Mouse (Mus musculus) limb, embryonic 11.5 days (tissue): ENCODE data around the gene Sumf1. TPM values are rescaled to one million over a fixed set of nuclear protein-coding genes. Genes with fewer than 3 reads are reported as not detected.

Experiments
- ATAC-seq: fragments of 200-750 bp; cut with Nextera tagmentation; 2 replicates; pipeline ENCODE4 v1.8.0; 2017; ENCODE audit warnings: low read depth; ENCODE audit not compliant: insufficient number of reproducible peaks, low FRiP score, low TSS enrichment
- DNase-seq: peaks from one replicate; pipeline ENCODE4 v3.0.0-alpha.2; 2015; ENCODE audit warnings: low spot score
- H3K27ac ChIP-seq: fragments of 300-500 bp; sonication (generic); replicated peaks from 2 replicates; pipeline ENCODE4 v1.5.1; 2014; ENCODE audit warnings: low read depth, mild to moderate bottlenecking, low read length
- H3K27me3 ChIP-seq: fragments of 300-500 bp; sonication (generic); 2 replicates; pipeline ENCODE4 v1.6.1; 2014; ENCODE audit warnings: mild to moderate bottlenecking, low read length, mixed read lengths; ENCODE audit not compliant: control insufficient read depth, insufficient read depth
- H3K36me3 ChIP-seq: fragments of 300-500 bp; sonication (generic); 2 replicates; pipeline ENCODE4 v1.6.1; 2014; ENCODE audit warnings: mild to moderate bottlenecking, low read length, moderate library complexity, mixed read lengths; ENCODE audit not compliant: control insufficient read depth, insufficient read depth
- H3K4me1 ChIP-seq: fragments of 300-500 bp; sonication (generic); 2 replicates; pipeline ENCODE4 v1.6.1; 2014; ENCODE audit warnings: low read length, mixed read lengths; ENCODE audit not compliant: control insufficient read depth, insufficient read depth
- H3K4me2 ChIP-seq: fragments of 300-500 bp; sonication (generic); 2 replicates; pipeline ENCODE4 v1.6.1; 2014; ENCODE audit warnings: low read depth, mild to moderate bottlenecking, moderate library complexity; ENCODE audit not compliant: severe bottlenecking
- H3K4me3 ChIP-seq: fragments of 300-500 bp; sonication (generic); 2 replicates; pipeline ENCODE4 v1.5.1; 2014; ENCODE audit warnings: low read depth, low read length
- H3K9ac ChIP-seq: fragments of 300-500 bp; sonication (generic); 2 replicates; pipeline ENCODE4 v1.6.1; 2014; ENCODE audit warnings: mild to moderate bottlenecking, low read length
- H3K9me3 ChIP-seq: fragments of 300-500 bp; sonication (generic); 2 replicates; pipeline ENCODE4 v1.6.1; 2016; ENCODE audit warnings: low read length; ENCODE audit not compliant: control insufficient read depth
- WGBS: fragments of 180-500 bp; shearing (Covaris S2); extraction: QIAGEN DNeasy Blood & Tissue Kit; methylation state at CpG from one replicate; pipeline ENCODE4 v1.1.7; 2014; 5-methylcytosine and 5-hydroxymethylcytosine counted together
- polyA plus RNA-seq: library from polyadenylated mRNA; unstranded; fragments of >200 nt; fragmentation: Nextera tagmentation; extraction: Ambion mirVana; gene quantifications from 2 replicates; pipeline ENCODE4 v1.2.1, GENCODE M21; 2014

Sumf1 gene
- polyA plus RNA-seq, 1 experiment from 2014 or later = 15.5 TPM

DNA sequence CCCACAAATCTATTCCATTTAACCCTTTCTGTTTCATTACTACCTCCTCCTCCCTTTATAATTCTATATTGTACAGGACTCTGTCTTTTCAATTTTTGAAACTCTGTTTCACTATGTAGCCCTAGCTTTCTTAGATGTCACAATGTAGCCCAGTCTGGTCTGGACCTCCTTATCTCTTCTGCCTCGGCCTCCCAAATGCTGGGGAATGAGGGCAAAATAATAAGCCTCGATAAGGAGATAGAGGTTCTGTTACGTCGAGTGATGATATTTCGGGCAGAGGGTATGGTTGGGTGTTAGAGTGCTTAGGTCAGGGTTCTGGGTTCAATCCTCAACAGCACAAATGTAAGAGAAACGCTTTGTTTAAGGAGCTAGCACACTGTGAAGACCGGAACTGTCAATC is 11.3 kb upstream of the Sumf1 start:
- WGBS = 86% methylated on average over 7 of the region's 7 CpGs
- Histone ChIP-seq H3K27ac (no peak overlapping the region), H3K4me2 (no peak overlapping the region), H3K4me3 (no peak overlapping the region), H3K27me3 (no peaks in the 10 kb centered on the region), H3K9me3 (no peaks in the 10 kb centered on the region), H3K36me3 (no peaks in the 10 kb centered on the region), H3K4me1 (no peaks in the 10 kb centered on the region), H3K9ac (no peak overlapping the region)
- ATAC-seq = no peak
- DNase-seq = no peak

DNA sequence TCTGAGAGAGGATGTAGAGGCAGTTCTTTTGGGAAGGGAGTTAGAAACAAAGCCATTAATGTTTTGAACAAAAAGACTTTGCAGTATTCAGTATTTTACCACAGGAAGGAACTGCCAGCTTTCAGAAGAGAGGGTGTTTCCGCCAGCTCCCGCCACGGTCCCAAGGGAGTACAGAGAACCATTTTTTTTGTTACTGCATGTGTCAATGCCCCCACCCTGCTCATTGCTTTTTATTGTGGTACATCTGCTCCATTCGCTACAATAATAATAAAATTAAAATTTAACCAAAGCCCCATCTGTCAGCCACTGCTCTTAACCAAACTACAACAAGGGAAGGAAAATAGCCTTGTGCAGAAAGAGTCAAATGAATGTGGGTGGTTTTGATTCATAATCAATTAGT is 7.2 kb upstream of the Sumf1 start:
- whole genome bisulfite sequencing = 86% methylated on average over 4 of the region's 4 CpGs
- Histone ChIP-seq H3K9ac (no peak overlapping the region), H3K4me3 (no peak overlapping the region), H3K27me3 (no peaks in the 10 kb centered on the region), H3K27ac (no peak overlapping the region), H3K4me1 (no peaks in the 10 kb centered on the region), H3K9me3 (no peaks in the 10 kb centered on the region), H3K4me2 (no peak overlapping the region), H3K36me3 (no peaks in the 10 kb centered on the region)
- ATAC-seq (no peak), DNase-seq (no peak)

DNA sequence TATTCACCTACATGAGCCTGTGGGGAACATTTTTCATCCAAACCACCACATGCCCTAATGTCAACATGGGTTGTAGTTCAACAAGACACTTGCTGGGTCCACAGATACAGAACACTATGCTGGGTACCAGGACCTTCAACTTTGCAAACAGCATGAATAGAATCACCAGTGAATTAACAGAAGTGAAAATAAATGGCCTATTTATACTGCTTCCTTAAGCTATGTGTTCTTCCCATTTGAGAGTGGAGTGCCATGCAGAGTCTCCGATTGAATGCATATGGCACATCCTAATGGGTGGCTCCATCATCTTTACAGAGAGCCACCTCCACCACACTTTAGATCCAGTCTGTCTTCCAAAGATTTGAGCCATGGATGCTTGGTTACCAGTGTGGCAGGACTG is 5.3 kb upstream of the Sumf1 start:
- no peaks in the 10 kb centered on the region for H3K36me3 ChIP-seq
- no peak overlapping the region for H3K9ac ChIP-seq
- no peak overlapping the region for H3K4me3 ChIP-seq
- H3K4me1 ChIP-seq = no peaks in the 10 kb centered on the region
- ATAC-seq (no peak), DNase-seq (no peak)
- WGBS = 91% methylated on average over 1 of the region's 1 CpGs
- H3K9me3 ChIP-seq = no peaks in the 10 kb centered on the region
- no peak overlapping the region for H3K27ac ChIP-seq
- no peak overlapping the region for H3K4me2 ChIP-seq
- H3K27me3 ChIP-seq = no peaks in the 10 kb centered on the region

DNA sequence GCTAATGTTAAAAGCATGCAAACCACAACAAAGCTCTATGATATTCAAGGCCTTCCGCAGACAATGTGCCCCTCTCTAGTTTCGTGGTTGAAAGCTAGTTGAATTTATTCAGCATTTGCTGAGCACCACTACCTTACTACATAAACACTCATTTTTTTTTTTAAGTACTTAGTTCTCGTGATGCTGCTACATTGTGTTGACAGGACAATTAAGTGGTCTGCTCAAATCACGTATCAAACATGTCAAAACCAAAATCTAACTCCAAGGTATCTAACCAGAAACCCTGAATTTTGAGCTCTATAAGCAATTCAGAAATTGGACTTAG is 265 bp upstream of the Sumf1 start:
- no peaks in the 10 kb centered on the region for H3K36me3 ChIP-seq
- no peak overlapping the region for H3K27ac ChIP-seq
- ATAC-seq = no peak
- H3K27me3 ChIP-seq = no peaks in the 10 kb centered on the region
- 0 out of 2 replicates have a peak, but pooled peaks cover 3% of the 10 kb centered on the region for H3K4me1 ChIP-seq
- H3K4me2 ChIP-seq = peak overlapping the region; percentile 72
- 19% methylated on average over 4 of the region's 4 CpGs for WGBS
- H3K9me3 ChIP-seq = no peaks in the 10 kb centered on the region
- DNase-seq = no peak
- no peak overlapping the region for H3K9ac ChIP-seq
- H3K4me3 ChIP-seq = peak overlapping the region; percentile 91

DNA sequence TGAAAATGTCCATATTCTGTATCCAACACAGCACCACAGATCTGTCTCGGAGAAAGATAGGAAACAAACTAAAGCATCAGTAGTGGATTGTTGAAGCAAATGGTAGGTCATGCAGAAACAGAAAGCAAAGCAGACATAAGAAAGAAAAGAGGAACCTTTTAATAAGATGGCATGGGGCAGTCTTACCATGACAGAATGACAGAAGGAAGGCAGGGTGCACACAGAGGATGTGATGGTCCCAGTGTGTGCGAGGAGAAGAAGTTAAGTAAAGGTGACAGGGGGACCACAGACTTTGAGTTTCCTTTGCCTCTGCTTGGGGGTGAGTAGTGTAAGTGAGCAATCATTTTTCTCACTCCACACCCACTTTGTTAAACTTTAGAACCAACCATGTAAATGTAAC is 6.3 kb downstream of the Sumf1 start:
- H3K4me1 ChIP-seq = no peaks in the 10 kb centered on the region
- H3K4me3 ChIP-seq = no peak overlapping the region
- no peaks in the 10 kb centered on the region for H3K9me3 ChIP-seq
- ATAC-seq (no peak), DNase-seq (no peak)
- WGBS = 93% methylated on average over 2 of the region's 2 CpGs
- no peak overlapping the region for H3K9ac ChIP-seq
- no peak overlapping the region for H3K27ac ChIP-seq
- no peaks in the 10 kb centered on the region for H3K27me3 ChIP-seq
- H3K36me3 ChIP-seq = no peaks in the 10 kb centered on the region
- no peak overlapping the region for H3K4me2 ChIP-seq

DNA sequence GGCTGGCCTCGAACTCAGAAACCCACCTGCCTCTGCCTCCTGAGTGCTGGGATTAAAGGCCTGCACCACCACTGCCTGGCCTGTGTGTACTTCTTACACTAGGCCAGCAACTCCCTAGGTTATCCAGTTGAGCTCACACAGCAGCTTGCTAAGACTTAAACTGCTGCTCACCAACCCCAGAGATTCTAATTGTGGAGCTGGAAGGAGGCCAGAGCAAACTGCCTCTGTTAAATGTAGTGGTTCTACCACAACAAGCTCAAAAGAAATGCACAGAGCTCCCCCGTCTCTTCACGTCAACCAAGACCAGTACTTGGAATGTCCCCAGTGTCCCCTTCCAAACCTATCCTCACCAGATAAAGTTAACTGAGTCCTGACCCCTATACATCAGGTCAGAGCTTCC is 11.2 kb downstream of the Sumf1 start:
- WGBS = 91% methylated on average over 3 of the region's 3 CpGs
- H3K4me1 ChIP-seq = no peaks in the 10 kb centered on the region
- ATAC-seq = no peak

DNA sequence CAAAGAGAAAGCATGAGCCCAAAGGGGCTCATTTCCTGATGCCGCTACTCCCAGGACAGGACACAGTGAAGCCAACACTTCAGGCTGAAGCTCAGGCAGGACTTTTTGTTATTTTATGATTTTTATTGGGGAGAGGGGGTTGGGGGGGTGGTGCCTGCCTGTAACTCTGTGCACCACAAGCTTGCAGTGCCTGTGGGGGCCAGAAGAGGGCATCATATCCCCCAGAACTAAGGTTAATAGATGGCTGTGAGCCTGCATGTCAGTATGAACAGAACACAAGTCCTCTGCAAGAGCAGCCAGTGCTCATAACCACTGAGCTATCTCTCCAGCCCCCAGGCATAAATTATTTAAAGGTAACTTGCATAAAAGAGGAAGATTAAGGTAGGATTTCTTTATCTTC is 13.2 kb downstream of the Sumf1 start:
- Histone ChIP-seq H3K4me2 (no peak overlapping the region), H3K27me3 (no peaks in the 10 kb centered on the region), H3K27ac (no peak overlapping the region), H3K36me3 (peaks cover 2% of the 10 kb centered on the region; the same call in 1 of the 2 replicates), H3K4me1 (no peaks in the 10 kb centered on the region), H3K9me3 (no peaks in the 10 kb centered on the region), H3K9ac (no peak overlapping the region), H3K4me3 (no peak overlapping the region)
- no peak for DNase-seq
- no peak for ATAC-seq
- WGBS = 95% methylated on average over 1 of the region's 1 CpGs

More for the DNA sequence above, 11.2 kb downstream of the Sumf1 start:
- no peak overlapping the region for H3K9ac ChIP-seq
- H3K4me2 ChIP-seq = no peak overlapping the region
- no peak overlapping the region for H3K27ac ChIP-seq
- H3K4me3 ChIP-seq = no peak overlapping the region
- no peaks in the 10 kb centered on the region for H3K27me3 ChIP-seq
- no peaks in the 10 kb centered on the region for H3K9me3 ChIP-seq
- DNase-seq = no peak
- H3K36me3 ChIP-seq = peaks cover 2% of the 10 kb centered on the region; the same call in 1 of the 2 replicates

DNA sequence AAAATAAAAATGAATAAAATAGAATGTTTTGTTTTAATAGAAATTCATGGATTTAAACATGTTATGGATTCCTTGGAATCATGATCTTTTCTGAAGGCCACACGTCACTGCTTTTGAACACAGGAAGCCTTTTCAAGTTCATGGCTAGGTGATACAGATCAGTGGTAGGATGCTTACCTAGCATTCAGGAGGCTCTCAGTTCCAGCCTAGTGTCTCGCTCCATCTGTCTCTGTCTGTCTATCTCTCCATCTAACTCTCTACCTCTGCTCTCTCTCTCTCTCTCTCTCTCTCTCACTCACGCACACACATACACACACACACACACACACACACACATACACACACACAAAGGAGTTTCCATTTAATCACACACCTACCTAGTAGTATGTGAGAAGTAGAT is 15.9 kb downstream of the Sumf1 start:
- Histone ChIP-seq H3K27me3 (no peaks in the 10 kb centered on the region), H3K36me3 (peaks cover 2% of the 10 kb centered on the region; the same call in 1 of the 2 replicates), H3K9me3 (no peaks in the 10 kb centered on the region), H3K4me2 (no peak overlapping the region), H3K27ac (no peak overlapping the region), H3K9ac (no peak overlapping the region), H3K4me1 (no peaks in the 10 kb centered on the region), H3K4me3 (no peak overlapping the region)
- no peak for ATAC-seq
- DNase-seq = no peak
- WGBS = 88% methylated on average over 3 of the region's 3 CpGs

DNA sequence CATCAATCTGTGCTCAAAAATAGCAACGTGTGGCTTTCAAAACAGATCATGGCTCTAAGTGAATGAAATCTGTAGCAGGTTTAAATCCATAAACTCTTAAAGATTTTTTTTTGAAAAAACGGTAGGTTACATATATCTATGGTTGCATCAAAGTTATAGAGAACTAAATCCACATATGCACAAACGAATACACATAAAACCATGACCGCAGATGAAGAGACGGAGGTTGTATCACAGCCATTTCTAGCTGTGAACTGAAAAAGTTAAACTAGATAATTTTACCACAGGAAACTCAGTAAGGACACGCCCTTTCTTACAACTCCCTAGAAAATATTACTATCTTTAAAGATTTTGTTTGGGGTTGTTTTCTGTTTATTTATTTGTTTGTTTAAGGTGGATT is 16.7 kb downstream of the Sumf1 start:
- Histone ChIP-seq H3K9me3 (no peaks in the 10 kb centered on the region), H3K4me3 (no peak overlapping the region), H3K4me1 (no peaks in the 10 kb centered on the region), H3K27me3 (no peaks in the 10 kb centered on the region), H3K4me2 (no peak overlapping the region), H3K27ac (no peak overlapping the region), H3K36me3 (peaks cover 2% of the 10 kb centered on the region; the same call in 1 of the 2 replicates), H3K9ac (no peak overlapping the region)
- 92% methylated on average over 6 of the region's 6 CpGs for WGBS
- DNase-seq (no peak), ATAC-seq (no peak)
